Mouse (Mus musculus) midbrain, embryonic 12.5 days (tissue): ENCODE data around the gene Slco2b1. TPM values are rescaled to one million over a fixed set of nuclear protein-coding genes. Genes with fewer than 3 reads are reported as not detected.
"Not testable (repeated sequence)": the region's sequence is repeated elsewhere in the genome, so short reads cannot be mapped to it uniquely, and the experiment has no call there.

Source experiments
- ATAC-seq: fragments of 200-750 bp; cut with Nextera tagmentation; 2 replicates; pipeline ENCODE4 v1.8.0; 2017; ENCODE audit warnings: low read depth, moderate TSS enrichment, moderate library complexity; ENCODE audit not compliant: low FRiP score
- H3K27ac ChIP-seq: fragments of 300-500 bp; sonication (generic); replicated peaks from 2 replicates; pipeline ENCODE4 v1.5.1; 2016; ENCODE audit warnings: mild to moderate bottlenecking
- H3K27me3 ChIP-seq: fragments of 300-500 bp; sonication (generic); 2 replicates; pipeline ENCODE4 v1.6.1; 2016; ENCODE audit warnings: mild to moderate bottlenecking
- H3K36me3 ChIP-seq: fragments of 300-500 bp; sonication (generic); 2 replicates; pipeline ENCODE4 v1.6.1; 2016
- H3K4me1 ChIP-seq: fragments of 300-500 bp; sonication (generic); 2 replicates; pipeline ENCODE4 v1.6.1; 2016
- H3K4me2 ChIP-seq: fragments of 300-500 bp; sonication (generic); replicated peaks from 2 replicates; pipeline ENCODE4 v1.6.1; 2016; ENCODE audit warnings: mild to moderate bottlenecking, moderate library complexity
- H3K4me3 ChIP-seq: fragments of 300-500 bp; sonication (generic); 2 replicates; pipeline ENCODE4 v1.5.1; 2016; ENCODE audit warnings: mild to moderate bottlenecking
- H3K9ac ChIP-seq: fragments of 300-500 bp; sonication (generic); replicated peaks from 2 replicates; pipeline ENCODE4 v1.6.1; 2016; ENCODE audit warnings: mild to moderate bottlenecking, moderate library complexity
- H3K9me3 ChIP-seq: fragments of 300-500 bp; sonication (generic); 2 replicates; pipeline ENCODE4 v1.6.1; 2016; ENCODE audit warnings: mild to moderate bottlenecking
- WGBS: fragments of 180-500 bp; shearing (Covaris S2); methylation state at CpG from one replicate; pipeline ENCODE4 v1.1.7; 2016; 5-methylcytosine and 5-hydroxymethylcytosine counted together
- polyA plus RNA-seq: library from polyadenylated mRNA; unstranded; fragments of >200 nt; fragmentation: Nextera tagmentation; extraction: Ambion mirVana; gene quantifications from 2 replicates; pipeline ENCODE4 v1.2.1, GENCODE M21; 2016

Gene Slco2b1
- polyA plus RNA-seq, 1 experiment from 2014 or later: 3.7 TPM

DNA sequence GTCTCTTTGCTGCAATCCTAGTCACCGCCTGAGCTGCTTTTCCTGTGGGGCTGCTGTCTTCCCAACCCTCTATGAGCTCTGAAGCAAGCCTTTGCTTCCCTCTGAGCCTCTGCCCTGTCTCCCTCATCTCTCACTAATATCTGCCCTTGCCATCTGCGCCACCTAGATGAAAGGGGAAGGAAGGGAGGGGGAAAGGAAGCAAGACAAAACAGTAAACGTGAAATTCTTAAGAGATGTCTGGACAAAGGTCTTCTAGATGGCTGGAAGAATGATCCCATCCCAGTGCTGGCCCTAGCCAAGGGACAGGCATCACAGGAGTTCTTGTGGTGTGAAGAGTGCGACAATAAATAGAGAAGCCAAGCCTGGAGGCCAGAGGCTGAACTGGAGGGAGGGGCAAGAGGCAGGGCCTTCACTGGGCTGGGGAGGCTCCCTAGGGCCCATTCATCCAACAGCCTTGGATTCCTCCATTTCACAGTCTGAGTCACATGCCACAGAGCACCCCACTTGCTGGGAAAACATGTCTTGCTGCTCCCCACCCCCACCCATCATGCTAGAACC is 4.0 kb downstream of the Slco2b1 start:
- WGBS: 65% methylated on average over 4 of the region's 4 CpGs
- H3K4me2 ChIP-seq: no peak overlapping the region
- no peak for ATAC-seq
- no peak overlapping the region for H3K9ac ChIP-seq
- H3K27me3 ChIP-seq: 0 out of 2 replicates have a peak, but pooled peaks cover 4% of the 10 kb centered on the region
- H3K4me3 ChIP-seq: no peak overlapping the region
- no peak overlapping the region for H3K27ac ChIP-seq
- H3K4me1 ChIP-seq: no peaks in the 10 kb centered on the region
- H3K9me3 ChIP-seq: no peaks in the 10 kb centered on the region
- H3K36me3 ChIP-seq: no peaks in the 10 kb centered on the region

DNA sequence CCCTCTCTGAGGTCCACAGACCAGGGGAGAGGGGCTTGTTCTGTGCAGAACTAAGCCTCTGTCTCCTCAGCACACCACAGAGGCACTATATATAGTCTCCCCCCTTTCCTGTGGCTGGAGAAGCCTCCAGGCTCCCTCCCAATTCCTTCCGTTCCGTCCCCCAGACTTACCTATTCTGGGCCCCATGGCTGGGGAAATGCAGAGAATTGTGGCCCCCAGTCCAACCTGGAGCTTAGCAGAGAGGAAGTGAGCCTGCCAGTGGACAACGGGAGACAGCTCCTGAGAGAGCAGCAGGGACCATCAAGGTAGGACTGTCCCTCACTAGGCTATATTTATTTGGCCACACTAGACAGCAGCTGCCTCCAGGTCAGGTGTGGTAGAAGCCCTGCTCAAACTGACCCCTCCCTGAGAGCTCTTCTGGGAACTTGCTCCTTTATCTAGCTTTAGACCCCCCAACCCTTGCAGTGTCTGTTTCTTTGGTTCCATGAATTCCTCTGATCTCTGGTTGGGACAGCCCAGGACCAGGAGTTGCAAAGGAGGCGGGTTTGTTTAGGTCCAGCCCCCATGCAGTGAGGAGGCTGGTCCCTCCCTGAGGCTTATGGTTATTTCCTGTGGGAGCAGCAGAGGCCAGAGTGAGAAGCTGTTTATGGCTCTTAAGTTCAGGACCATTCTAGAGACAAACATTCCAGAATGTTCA is 4.7 kb downstream of the Slco2b1 start:
- 74% methylated on average over 4 of the region's 4 CpGs for WGBS
- ATAC-seq: no peak
- Histone ChIP-seq H3K36me3 (no peaks in the 10 kb centered on the region), H3K4me1 (no peaks in the 10 kb centered on the region), H3K27me3 (0 out of 2 replicates have a peak, but pooled peaks cover 4% of the 10 kb centered on the region), H3K9me3 (no peaks in the 10 kb centered on the region), H3K4me2 (no peak overlapping the region), H3K27ac (no peak overlapping the region), H3K9ac (no peak overlapping the region), H3K4me3 (no peak overlapping the region)

DNA sequence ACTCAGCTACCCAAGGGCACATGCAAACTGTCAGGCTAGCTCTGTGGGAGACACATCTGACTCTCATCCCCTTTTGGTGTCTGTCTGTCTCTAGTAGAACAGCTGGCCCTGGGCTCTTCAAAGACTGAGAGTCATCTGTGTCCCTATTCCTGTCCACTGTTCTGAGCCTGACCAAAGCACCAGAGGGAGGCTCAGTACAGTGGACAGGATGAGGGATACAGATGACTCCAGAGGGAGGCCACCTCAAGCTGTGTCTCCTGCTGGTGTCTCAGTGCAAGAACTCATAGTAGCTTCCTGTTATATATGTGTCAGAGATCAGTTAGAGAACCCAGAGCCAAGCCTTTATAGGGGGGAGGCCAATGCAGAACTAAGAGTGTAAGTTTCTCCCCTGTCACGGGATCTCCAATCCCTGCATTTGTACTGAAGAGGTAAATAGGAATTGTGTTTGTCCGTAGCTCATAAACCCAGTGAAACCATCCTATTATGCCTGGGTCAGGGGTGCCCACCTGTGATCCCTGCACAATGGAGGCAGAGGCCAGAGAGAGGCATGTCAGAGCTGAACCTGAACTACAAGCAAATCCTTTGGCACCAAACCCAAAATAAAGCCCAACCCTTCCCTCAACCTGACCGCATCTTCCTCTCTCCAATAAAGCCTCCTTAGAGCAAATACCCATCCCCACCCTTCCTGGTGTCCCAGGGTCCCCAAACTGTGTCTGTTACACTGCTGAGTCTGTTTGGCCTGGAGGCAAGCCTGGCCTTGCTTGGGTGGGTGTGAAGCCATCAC is 6.2 kb downstream of the Slco2b1 start:
- no peaks in the 10 kb centered on the region for H3K4me1 ChIP-seq
- H3K4me3 ChIP-seq: no peak overlapping the region
- H3K27ac ChIP-seq: no peak overlapping the region
- no peak overlapping the region for H3K9ac ChIP-seq
- H3K9me3 ChIP-seq: no peaks in the 10 kb centered on the region
- WGBS: 79% methylated on average over 3 of the region's 3 CpGs
- no peak for ATAC-seq
- 0 out of 2 replicates have a peak, but pooled peaks cover 4% of the 10 kb centered on the region for H3K27me3 ChIP-seq
- no peaks in the 10 kb centered on the region for H3K36me3 ChIP-seq
- no peak overlapping the region for H3K4me2 ChIP-seq

DNA sequence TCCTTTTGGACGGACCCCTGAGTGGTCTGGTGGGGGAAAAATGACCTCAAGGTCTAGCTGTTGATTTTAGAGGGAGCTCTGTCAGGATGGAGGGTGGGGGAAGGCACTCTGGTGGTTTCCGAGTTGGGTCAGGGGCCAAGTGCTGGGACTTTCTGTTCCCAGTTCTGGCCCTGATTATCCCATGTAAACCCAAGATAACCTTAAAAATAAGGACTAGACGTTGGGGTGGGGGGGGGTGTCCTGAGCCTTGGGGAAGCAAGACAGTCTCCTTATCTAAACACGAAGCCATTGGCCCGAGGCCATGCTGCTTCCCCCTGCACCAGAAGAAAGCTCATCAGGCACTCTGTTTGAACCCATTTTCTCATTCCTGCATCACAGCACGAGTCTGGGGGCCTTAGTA is 8.9 kb downstream of the Slco2b1 start:
- Histone ChIP-seq H3K36me3 (no peaks in the 10 kb centered on the region), H3K9me3 (no peaks in the 10 kb centered on the region), H3K9ac (no peak overlapping the region), H3K27me3 (0 out of 2 replicates have a peak, but pooled peaks cover 4% of the 10 kb centered on the region), H3K4me3 (no peak overlapping the region), H3K4me1 (no peaks in the 10 kb centered on the region), H3K4me2 (no peak overlapping the region), H3K27ac (no peak overlapping the region)
- no peak for ATAC-seq
- WGBS: 34% methylated on average over 6 of the region's 6 CpGs

DNA sequence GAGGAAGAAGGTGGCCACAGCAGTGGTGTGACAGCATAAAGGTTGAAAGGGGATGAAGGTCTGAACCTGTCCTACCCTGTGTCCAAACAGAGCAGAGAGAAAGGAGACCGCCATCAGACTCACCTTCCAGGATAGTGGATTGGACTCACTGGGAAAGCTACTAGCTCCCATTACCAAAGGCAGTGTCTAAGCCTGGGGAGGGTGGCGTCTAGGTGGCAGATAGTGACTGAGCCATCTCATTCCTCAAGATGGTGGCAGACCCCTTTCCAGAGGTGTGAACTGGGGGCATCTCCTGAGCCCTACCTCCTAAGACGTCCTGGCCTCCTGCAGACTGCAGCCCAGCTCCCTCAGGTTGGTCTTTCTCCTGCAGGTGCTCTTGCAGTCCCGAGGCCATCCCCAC is 10.5 kb downstream of the Slco2b1 start:
- 83% methylated on average over 4 of the region's 4 CpGs for WGBS
- ATAC-seq: no peak
- H3K27me3 ChIP-seq: 0 out of 2 replicates have a peak, but pooled peaks cover 4% of the 10 kb centered on the region

DNA sequence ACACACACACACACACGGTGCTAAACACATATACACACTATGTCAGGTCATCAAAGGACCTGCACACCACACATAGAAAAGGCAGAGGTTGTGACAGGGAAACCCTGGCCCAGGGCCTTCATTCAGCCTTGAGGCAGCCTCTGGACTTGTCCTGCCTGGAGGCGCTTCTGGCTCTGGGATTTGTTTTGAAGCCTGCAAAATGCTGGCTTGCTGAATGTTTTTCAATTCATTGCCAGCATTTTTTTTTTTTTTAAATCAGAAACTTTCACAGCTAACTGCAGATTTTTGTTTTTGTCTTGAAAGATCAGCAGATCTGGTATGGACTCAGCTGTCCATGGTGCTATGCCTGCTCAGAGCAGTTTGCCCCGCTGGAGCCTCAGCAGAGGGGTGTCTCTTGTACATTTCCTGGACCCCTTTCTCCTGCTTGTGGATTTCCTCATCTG is 11.4 kb downstream of the Slco2b1 start:
- no peaks in the 10 kb centered on the region for H3K4me1 ChIP-seq
- no peak overlapping the region for H3K9ac ChIP-seq
- H3K27ac ChIP-seq: no peak overlapping the region
- WGBS: 76% methylated on average over 3 of the region's 3 CpGs
- no peaks in the 10 kb centered on the region for H3K36me3 ChIP-seq
- no peak overlapping the region for H3K4me2 ChIP-seq
- no peaks in the 10 kb centered on the region for H3K27me3 ChIP-seq
- ATAC-seq: no peak
- H3K9me3 ChIP-seq: no peaks in the 10 kb centered on the region
- H3K4me3 ChIP-seq: no peak overlapping the region

More for the DNA sequence above, 10.5 kb downstream of the Slco2b1 start:
- H3K9me3 ChIP-seq: no peaks in the 10 kb centered on the region
- no peaks in the 10 kb centered on the region for H3K36me3 ChIP-seq
- no peak overlapping the region for H3K27ac ChIP-seq
- H3K9ac ChIP-seq: no peak overlapping the region
- H3K4me2 ChIP-seq: no peak overlapping the region
- no peaks in the 10 kb centered on the region for H3K4me1 ChIP-seq
- no peak overlapping the region for H3K4me3 ChIP-seq

- no peak for ATAC-seq
- Histone ChIP-seq H3K4me3 (no peak overlapping the region), H3K9ac (no peak overlapping the region), H3K9me3 (no peaks in the 10 kb centered on the region), H3K4me1 (no peaks in the 10 kb centered on the region), H3K27me3 (no peaks in the 10 kb centered on the region), H3K36me3 (no peaks in the 10 kb centered on the region), H3K4me2 (no peak overlapping the region), H3K27ac (no peak overlapping the region)
- 62% methylated on average over 3 of the region's 3 CpGs for WGBS
These were observed 12.0 kb downstream of the Slco2b1 start for GRCm38 (mm10) chr7:99699106-99699505.

DNA sequence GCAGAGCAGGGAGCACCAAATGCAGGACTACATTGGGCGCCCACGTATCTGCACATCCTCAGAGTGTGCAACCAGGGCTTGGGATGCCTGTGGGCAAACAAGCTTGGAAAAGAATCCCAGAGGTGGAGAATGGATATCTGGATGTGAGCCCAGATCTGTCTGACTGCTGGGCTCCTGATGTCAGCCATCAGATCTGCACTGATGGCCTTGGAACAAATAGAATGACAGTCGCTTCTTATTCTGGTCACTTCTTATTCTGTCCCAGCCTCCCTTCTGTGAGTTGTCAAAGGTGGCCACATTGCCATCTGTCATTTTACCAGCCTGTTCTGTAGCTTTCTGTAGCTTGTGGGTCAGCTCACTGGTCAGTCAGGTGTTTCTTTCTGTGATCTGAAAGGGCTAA is 12.6 kb downstream of the Slco2b1 start:
- Histone ChIP-seq H3K4me2 (no peak overlapping the region), H3K9ac (no peak overlapping the region), H3K4me3 (no peak overlapping the region), H3K4me1 (no peaks in the 10 kb centered on the region), H3K9me3 (no peaks in the 10 kb centered on the region), H3K27me3 (no peaks in the 10 kb centered on the region), H3K27ac (no peak overlapping the region), H3K36me3 (no peaks in the 10 kb centered on the region)
- ATAC-seq: no peak
- 87% methylated on average over 3 of the region's 3 CpGs for WGBS

DNA sequence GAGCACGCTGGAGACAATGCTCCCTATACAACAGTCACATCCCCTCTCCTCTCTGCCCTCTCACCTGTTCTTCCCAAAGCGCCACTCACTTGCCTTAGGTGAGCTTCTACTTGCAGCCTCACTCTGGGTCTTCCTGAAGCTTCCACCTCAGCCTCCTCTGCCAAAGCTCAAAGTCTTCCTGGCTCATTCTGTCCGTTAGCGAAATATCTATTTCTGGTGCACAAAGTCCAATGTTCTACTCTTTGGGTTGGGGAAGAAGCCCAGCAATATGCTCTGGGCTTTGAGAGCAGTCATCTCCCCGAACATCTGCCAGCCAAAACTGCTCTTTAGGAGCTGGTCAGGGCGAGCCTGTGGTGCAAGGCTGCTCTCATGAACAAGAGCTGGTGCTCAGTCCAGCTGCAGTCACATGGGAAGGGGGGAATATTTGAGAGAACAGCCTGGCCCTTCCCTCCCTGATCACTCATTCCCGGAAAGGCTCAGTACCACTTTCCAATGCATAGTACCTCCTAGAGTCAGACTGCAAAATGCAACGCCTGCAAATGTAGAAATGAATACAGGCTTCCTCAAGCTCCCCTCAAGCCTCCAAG is 15.6 kb downstream of the Slco2b1 start:
- no peak overlapping the region for H3K4me2 ChIP-seq
- H3K9ac ChIP-seq: no peak overlapping the region
- 86% methylated on average over 8 of the region's 8 CpGs for WGBS
- H3K9me3 ChIP-seq: no peaks in the 10 kb centered on the region
- H3K27ac ChIP-seq: no peak overlapping the region
- no peak overlapping the region for H3K4me3 ChIP-seq
- no peaks in the 10 kb centered on the region for H3K27me3 ChIP-seq
- no peaks in the 10 kb centered on the region for H3K36me3 ChIP-seq
- no peak for ATAC-seq
- H3K4me1 ChIP-seq: no peaks in the 10 kb centered on the region

DNA sequence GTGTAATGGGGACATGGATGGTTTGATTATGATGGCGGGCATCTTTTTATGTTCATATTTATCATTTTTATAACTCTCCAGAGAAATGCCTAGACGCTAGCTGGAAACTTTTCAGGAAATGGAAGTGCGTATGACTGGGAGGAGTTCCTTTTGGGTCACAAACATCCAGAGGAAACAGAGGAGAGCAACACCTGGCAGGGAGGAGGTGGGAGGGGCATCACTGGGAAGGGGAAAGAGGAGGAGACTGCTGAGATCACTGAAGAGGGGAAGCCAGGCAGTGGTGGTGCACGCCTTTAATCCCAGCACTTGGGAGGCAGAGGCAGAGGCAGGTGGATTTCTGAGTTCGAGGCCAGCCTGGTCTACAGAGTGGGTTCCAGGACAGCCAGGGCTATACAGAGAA is 16.7 kb downstream of the Slco2b1 start:
- H3K36me3 ChIP-seq, H3K27me3 ChIP-seq, H3K4me1 ChIP-seq, H3K4me2 ChIP-seq, H3K27ac ChIP-seq, H3K9ac ChIP-seq, H3K4me3 ChIP-seq, H3K9me3 ChIP-seq, ATAC-seq: not testable (repeated sequence)
- WGBS: 81% methylated on average over 5 of the region's 5 CpGs

DNA sequence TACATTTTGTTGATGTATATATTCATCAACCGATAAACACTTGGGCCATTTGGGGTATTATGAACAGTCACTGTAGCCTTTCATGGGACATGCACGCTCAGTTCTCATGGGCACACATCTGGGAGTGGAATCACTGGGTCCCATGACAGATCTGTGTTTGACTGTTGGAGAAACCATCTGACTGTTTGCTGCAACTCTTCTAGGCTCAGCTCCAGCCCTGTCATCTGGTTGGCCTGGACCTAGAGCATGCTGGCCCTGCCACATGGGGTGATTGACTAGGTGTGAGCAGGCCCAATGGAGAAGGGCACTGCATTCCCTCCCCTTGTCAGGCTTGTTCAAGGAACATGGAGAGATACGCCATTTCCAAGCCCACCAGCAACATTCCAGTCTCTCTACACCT is 17.2 kb downstream of the Slco2b1 start:
- no peak for ATAC-seq

GRCm38 (mm10) chr7:99693387-99693786 is 17.8 kb downstream of the Slco2b1 start:
- no peak overlapping the region for H3K27ac ChIP-seq
- H3K9ac ChIP-seq: no peak overlapping the region
- H3K4me2 ChIP-seq: no peak overlapping the region
- H3K9me3 ChIP-seq: no peaks in the 10 kb centered on the region
- no peak for ATAC-seq
- no peaks in the 10 kb centered on the region for H3K27me3 ChIP-seq
- no peaks in the 10 kb centered on the region for H3K4me1 ChIP-seq
- H3K36me3 ChIP-seq: no peaks in the 10 kb centered on the region
- 91% methylated on average over 3 of the region's 3 CpGs for WGBS
- H3K4me3 ChIP-seq: no peak overlapping the region

More for the DNA sequence above, 17.2 kb downstream of the Slco2b1 start:
- Histone ChIP-seq H3K9ac (no peak overlapping the region), H3K4me1 (no peaks in the 10 kb centered on the region), H3K9me3 (no peaks in the 10 kb centered on the region), H3K4me3 (no peak overlapping the region), H3K4me2 (no peak overlapping the region), H3K36me3 (no peaks in the 10 kb centered on the region), H3K27ac (no peak overlapping the region), H3K27me3 (no peaks in the 10 kb centered on the region)
- WGBS: 92% methylated on average over 3 of the region's 3 CpGs
